Mouse (Mus musculus): ENCODE measurements around the gene Klhl40.

GRCm38 (mm10) chr9:121794972-121795539 is 17.6 kb downstream of the Klhl40 start:
- no peak for TF ChIP-seq GATA1 (IDR thresholded peaks at IDR 0.05; ENCODE audit: borderline replicate concordance, low read length)
- no peak for TF ChIP-seq CTCF (IDR thresholded peaks at IDR 0.05; ENCODE audit: low read depth, low read length)
- no peak for TF ChIP-seq TAL1 (conservative IDR thresholded peaks at IDR 0.05; ENCODE audit: low read depth, low read length)
- no peak for TF ChIP-seq GATA2 (IDR thresholded peaks at IDR 0.05; ENCODE audit: borderline replicate concordance, low read depth, low read length)
- TF ChIP-seq POLR2AphosphoS5 (IDR thresholded peaks at IDR 0.05; ENCODE audit: insufficient replicate concordance, low read depth, low read length): no peak

Data from G1E (cell line).